26 mouse cellular contexts compared by ENCODE assay signal in genomic region chr9:124107232-124107631, GRCm38 (mm10).
"Had no signal": no experiment of that assay in that cellular context is flagged by ENCODE, and none has a peak within 500 bp of the region (broad histone marks: within the 10 kb centered on the region; RNA-seq: fewer than 3 reads in every experiment).

No protein-coding gene starts in this region.

- H3K9me3 ChIP-seq: heart, embryonic 10.5 days; heart, embryonic 12.5 days; hindbrain, embryonic 10.5 days; hindbrain, embryonic 12.5 days; intestine, embryonic 15.5 days; limb, embryonic 10.5 days; limb, embryonic 12.5 days had no signal

- H3K9ac ChIP-seq: heart, embryonic 12.5 days; hindbrain, embryonic 12.5 days; hindbrain, embryonic 14.5 days; intestine, embryonic 15.5 days; limb, embryonic 12.5 days had no signal

- H3K27ac ChIP-seq: gastrocnemius, adult 2 months; heart, embryonic 10.5 days; hindbrain, embryonic 10.5 days; hindbrain, embryonic 12.5 days; hindbrain, embryonic 14.5 days; intestine, embryonic 15.5 days; layer of hippocampus, adult 2 months; left cerebral cortex, adult 2 months; limb, embryonic 10.5 days; limb, embryonic 12.5 days had no signal

- H3K4me1 ChIP-seq: heart, embryonic 10.5 days; heart, embryonic 12.5 days; hindbrain, embryonic 10.5 days; hindbrain, embryonic 12.5 days; intestine, embryonic 15.5 days; limb, embryonic 10.5 days; limb, embryonic 12.5 days had no signal

- H3K4me3 ChIP-seq: gastrocnemius, adult 2 months; heart, embryonic 10.5 days; heart, embryonic 12.5 days; hindbrain, embryonic 10.5 days; hindbrain, embryonic 12.5 days; intestine, embryonic 15.5 days; layer of hippocampus, adult 2 months; left cerebral cortex, adult 2 months; limb, embryonic 10.5 days; limb, embryonic 12.5 days had no signal

- ATAC-seq: hindbrain, embryonic 16.5 days; inflammation-experienced regulatory T-cells, adult 6 months; intestine, embryonic 15.5 days; intestine, postnatal 0 days had no signal

- DNase-seq: gastrocnemius, adult 2 months; gastrocnemius, postnatal 10 days; gastrocnemius, postnatal 25 days; heart, adult 18-20 months; heart, postnatal 10 days; heart, postnatal 4 days; kidney, adult 18-20 months; kidney, adult 8-10 months; kidney, postnatal 10 days; kidney, postnatal 25 days; kidney, postnatal 4 days; liver had no signal

- H3K27me3 ChIP-seq: heart, embryonic 12.5 days; hindbrain, embryonic 12.5 days; intestine, embryonic 15.5 days; limb, embryonic 12.5 days had no signal

- H3K4me2 ChIP-seq: heart, embryonic 12.5 days; hindbrain, embryonic 12.5 days; hindbrain, embryonic 14.5 days; intestine, embryonic 15.5 days; limb, embryonic 12.5 days; liver, embryonic 11.5 days had no signal

- H3K36me3 ChIP-seq: heart, embryonic 10.5 days; heart, embryonic 12.5 days; hindbrain, embryonic 10.5 days; hindbrain, embryonic 12.5 days; intestine, embryonic 15.5 days; limb, embryonic 10.5 days; limb, embryonic 12.5 days had no signal
